Mouse (Mus musculus): ENCODE measurements at regions not wholly inside any gene's neighbourhood (a gene's known extent, or its start where the extent isn't known, plus 50 kb on each side); places are given as distances from the start of the nearest gene placed in this dataset.
A peak's percentile ranks its signal among the peaks of the same experiment; 100 is the strongest.

DNA sequence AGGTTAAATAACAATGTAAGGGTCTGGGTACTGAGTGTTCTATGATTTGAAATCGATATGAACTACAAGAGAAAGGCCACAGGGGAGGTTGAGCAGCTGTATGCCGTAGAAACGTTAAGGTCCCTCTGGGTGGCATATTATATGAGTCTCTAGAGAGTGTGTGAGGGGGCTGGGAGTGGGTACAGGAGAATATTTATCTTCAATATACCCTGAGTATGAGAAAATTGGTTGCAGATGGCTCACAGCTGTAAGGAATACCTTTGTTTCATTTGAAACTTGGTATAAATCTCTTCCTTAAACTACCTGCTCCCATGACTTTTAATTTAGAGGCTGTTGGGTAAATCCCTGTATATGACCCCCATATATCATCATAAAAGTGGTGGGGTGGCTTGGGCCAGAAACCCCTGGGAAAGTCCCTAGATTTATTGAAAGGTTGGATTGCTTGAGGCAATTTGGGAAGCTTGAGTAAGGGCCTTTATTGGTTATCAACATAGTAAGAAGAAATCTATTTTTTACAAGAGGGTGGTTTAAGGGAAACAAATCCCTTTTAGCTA lies 128.7 kb upstream of the Prkg2 start:
- no peak for DNase-seq (ENCODE audit: low spot score)

GRCm38 (mm10) chr5:99157973-99158372 lies 120.8 kb upstream of the Prkg2 start:
- peak; percentile 28 for DNase-seq (ENCODE audit: low spot score)

- no peak for DNase-seq (ENCODE audit: low spot score)
Observed at GRCm38 (mm10) chr5:99153269-99153850, 116.2 kb upstream of the Prkg2 start.

GRCm38 (mm10) chr5:99152299-99152698 lies 115.1 kb upstream of the Prkg2 start:
- no peak for DNase-seq (ENCODE audit: low spot score)

DNA sequence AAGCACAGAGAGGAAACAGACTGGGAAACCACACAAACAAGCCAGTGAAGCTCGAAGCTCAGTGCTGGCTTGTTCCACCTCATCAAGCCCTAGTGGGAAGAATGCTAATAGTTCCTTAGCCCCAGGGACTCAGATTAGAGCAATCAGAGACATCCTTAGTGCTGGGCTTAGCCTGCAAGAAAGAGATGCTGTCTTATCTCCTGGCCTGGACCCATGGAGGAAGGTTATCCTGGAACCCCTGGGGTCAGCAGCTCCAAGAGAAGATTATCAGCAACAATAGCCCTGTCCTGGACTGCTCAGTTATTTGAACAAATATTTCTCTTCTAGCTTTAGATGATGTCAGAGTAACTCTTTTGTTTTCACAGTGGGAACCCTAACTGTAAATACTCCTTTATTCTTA lies 112.8 kb upstream of the Prkg2 start:
- no peak for DNase-seq (ENCODE audit: low spot score)

GRCm38 (mm10) chr5:99132670-99133069 lies 95.5 kb upstream of the Prkg2 start:
- DNase-seq (ENCODE audit: low spot score), result no peak

DNA sequence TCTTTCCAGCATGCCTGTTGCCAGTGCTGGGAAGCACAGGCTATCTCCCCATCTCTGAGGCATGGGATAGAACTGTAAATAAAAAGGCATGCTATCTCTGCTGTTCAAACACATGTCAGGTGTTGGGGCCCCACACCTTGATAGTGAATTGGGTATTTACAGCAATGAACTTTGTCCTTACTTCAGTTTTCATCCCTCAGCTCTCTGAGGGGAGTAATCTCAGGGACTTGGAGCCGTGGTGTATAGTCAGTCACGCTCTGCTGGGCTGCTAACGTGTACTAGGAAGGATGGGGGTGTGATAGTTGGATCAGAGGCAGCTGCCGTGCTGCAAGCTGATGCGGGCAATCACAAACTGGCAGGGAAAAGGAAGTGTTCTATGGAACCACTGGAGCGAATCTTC lies 91.5 kb upstream of the Prkg2 start:
- peak; percentile 61 for DNase-seq (ENCODE audit: low spot score)

DNA sequence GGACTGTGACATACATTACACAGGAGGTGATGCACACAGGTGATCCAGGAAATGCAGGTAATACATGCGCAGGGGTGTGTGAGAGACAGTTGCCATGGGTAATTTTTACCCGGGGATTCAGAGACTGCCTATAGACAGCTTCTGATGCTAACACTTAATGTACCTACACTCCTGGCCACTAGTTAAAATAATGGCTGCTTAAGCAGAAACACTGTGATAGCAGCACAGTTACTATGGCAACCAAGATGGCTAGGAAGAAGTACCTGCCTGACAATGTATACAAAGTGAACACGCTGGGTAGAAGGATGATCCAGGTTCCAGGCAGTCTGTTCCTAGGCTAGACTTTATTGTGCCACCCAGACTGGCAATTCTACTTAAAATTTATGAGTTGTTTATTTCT lies 88.3 kb upstream of the Prkg2 start:
- no peak for DNase-seq (ENCODE audit: low spot score)

DNA sequence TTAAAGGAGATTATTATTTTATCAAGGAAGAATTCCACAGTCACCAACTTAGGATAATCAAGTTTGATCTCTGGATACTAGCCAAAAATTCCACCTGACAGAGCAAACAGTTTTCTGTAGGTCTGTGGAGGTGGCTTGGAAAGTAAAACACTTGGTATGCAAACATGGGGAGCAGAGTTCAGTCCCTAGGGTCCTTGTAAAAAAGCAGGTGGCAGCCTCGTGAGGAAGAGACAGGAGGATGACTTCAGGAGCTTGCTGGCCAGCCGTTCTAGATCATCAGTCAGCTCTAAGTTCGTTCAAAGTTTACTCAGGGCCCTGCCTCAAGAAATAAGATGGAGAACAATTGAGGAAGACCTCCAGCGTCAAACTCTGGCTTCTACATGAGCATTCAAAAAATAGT lies 74.6 kb upstream of the Prkg2 start:
- DNase-seq (ENCODE audit: low spot score), result peak; percentile 70

DNA sequence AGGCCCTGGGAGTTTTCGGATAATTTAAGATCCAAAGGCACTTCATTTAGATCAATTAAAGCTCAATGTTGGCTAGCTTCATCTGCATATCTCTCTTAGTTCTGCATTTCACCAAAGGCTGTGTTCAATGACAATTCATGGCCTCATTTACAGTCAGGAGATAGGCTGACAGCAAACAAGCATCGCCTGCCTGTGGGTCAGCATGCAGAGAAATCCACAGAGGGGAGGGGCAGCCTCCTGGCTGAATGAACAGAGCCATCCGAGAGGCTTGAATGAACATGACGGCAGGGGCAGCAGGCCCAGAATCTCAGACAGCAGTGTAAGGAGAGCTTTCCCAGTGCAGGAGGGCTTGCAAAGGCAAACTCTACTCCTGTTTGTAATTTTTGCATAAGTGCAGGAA lies 74.1 kb upstream of the Prkg2 start:
- no peak for DNase-seq (ENCODE audit: low spot score)

- peak; percentile 28 for DNase-seq (ENCODE audit: low spot score)
Observed at GRCm38 (mm10) chr5:99099727-99100116, 62.6 kb upstream of the Prkg2 start.

DNA sequence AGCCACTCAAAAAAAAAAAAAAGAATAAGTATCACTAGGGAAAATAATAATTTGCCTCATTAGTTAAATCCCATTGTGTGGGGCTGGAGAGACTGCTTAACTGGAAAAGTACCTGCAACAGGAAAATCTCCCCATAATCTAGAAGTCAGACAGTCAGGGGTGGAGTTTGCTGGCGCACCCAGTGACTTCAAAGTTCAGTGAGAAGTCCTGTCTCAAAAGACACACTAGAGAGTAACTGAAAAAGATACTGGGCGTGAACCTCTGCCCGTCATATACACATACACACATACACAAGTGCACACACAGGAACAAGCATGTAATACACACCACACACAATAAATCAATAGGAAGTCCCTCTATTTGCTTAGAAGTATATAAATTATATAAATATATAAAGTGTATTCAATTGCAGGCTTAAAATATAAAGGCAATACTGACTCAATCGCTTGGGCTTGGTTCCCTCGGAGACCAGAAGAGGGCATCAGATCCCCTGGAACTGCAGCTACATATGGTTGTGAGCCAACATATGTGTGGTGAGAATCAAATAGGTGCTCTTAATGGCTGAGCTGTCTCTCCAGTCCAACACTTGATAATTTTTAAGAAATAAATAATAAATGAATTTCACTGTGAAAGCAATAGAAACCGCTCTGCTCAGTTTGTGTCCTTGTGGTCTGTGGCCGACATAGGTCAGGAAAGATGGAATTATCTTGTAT lies 62.0 kb upstream of the Prkg2 start:
- DNase-seq (ENCODE audit: low spot score), result no peak
